Mouse (Mus musculus): Measurements from ENCODE around the gene Iqgap2. TPM values are rescaled to one million over a fixed set of nuclear protein-coding genes. Genes with fewer than 3 reads are reported as not detected.

Iqgap2 gene
- total and polyA plus RNA-seq, 3 experiments: 0.08 to 0.14 (median 0.11) TPM

DNA sequence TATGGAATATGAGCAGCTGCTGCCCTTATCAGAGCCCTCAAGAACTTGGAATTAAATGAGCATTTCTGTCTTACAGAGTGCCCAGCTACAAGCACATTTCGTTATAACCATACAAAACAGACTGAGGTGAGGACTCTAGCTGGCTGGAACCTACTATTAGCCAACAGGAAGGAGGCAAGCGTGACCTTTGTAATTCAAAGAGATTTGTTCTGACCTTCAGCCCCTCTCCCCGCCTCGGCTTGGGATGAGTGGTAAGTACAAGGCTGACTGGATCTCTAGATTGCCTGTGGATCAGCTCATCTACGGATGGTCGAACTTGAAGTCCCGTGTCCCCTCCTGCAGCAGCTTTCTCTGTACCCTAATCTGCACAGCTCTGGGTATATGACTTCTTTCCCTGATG lies 265.0 kb downstream of the Iqgap2 start:
- H3K79me2 ChIP-seq (replicated peaks; ENCODE audit: control insufficient read depth, extremely low read depth, insufficient read depth, poor library complexity, severe bottlenecking): no peaks in the 10 kb centered on the region
- TF ChIP-seq MXI1 (IDR thresholded peaks at IDR 0.05; ENCODE audit: low read depth, low read length) (no peak), TBP (conservative IDR thresholded peaks at IDR 0.05; ENCODE audit: low read depth, low read length) (no peak), NELFE (IDR thresholded peaks at IDR 0.05; ENCODE audit: low read depth, low read length) (no peak), ZNF384 (IDR thresholded peaks at IDR 0.05; ENCODE audit: low read depth, low read length) (no peak), ZMIZ1 (IDR thresholded peaks at IDR 0.05; ENCODE audit: low read depth, low read length) (no peak), JUND (conservative IDR thresholded peaks at IDR 0.05; ENCODE audit: low read depth, low read length) (no peak), NRF1 (IDR thresholded peaks at IDR 0.05; ENCODE audit: low read depth, low read length) (no peak), UBTF (IDR thresholded peaks at IDR 0.05; ENCODE audit: low read depth, low read length) (no peak), BHLHE40 (IDR thresholded peaks at IDR 0.05; ENCODE audit: low read depth, low read length) (no peak), MAFK (IDR thresholded peaks at IDR 0.05; ENCODE audit: insufficient replicate concordance, low read length) (no peak), POLR2AphosphoS2 (IDR thresholded peaks at IDR 0.05; ENCODE audit: low read depth, low read length) (no peak), E2F4 (IDR thresholded peaks at IDR 0.05; ENCODE audit: insufficient replicate concordance, low read depth, low read length) (no peak)
- H3K27ac ChIP-seq (ENCODE audit: insufficient read depth, low read depth): no peak overlapping the region
- H3K36me3 ChIP-seq (replicated peaks in 1 of 2; ENCODE audit: control insufficient read depth in 1 of 2, insufficient read depth in 1 of 2, low read length in 1 of 2): no peaks in the 10 kb centered on the region
- no peak overlapping the region for H3K4me2 ChIP-seq (ENCODE audit: insufficient read depth, low read depth, poor library complexity, severe bottlenecking)
- no peaks in the 10 kb centered on the region for H3K9me3 ChIP-seq (replicated peaks; ENCODE audit: low read length)
- in situ Hi-C loops (cut with MboI; ENCODE audit: low pct_ligation_motif_present, low pct_unique_long_range_greater_than_20kb, low sequenced_read_pairs) (no loop called here), dilution Hi-C loops (cut with MboI; ENCODE audit: extremely low pct_ligation_motif_present, extremely low pct_unique_long_range_greater_than_20kb, low sequenced_read_pairs) (no loop called here)
- no peak overlapping the region for H3K4me3 ChIP-seq (replicated peaks in 1 of 3; ENCODE audit: low read depth in 2 of 3, low read length in 2 of 3, poor library complexity in 1 of 3)
- no peak overlapping the region for H3K9ac ChIP-seq (ENCODE audit: insufficient read depth, low read depth)
- DNase-seq (ENCODE audit: extremely low read depth): no peak
- no peaks in the 10 kb centered on the region for H3K4me1 ChIP-seq (ENCODE audit: control insufficient read depth in 1 of 2, insufficient read depth in 2 of 2)
- H3K27me3 ChIP-seq (replicated peaks): peaks cover 8% of the 10 kb centered on the region

DNA sequence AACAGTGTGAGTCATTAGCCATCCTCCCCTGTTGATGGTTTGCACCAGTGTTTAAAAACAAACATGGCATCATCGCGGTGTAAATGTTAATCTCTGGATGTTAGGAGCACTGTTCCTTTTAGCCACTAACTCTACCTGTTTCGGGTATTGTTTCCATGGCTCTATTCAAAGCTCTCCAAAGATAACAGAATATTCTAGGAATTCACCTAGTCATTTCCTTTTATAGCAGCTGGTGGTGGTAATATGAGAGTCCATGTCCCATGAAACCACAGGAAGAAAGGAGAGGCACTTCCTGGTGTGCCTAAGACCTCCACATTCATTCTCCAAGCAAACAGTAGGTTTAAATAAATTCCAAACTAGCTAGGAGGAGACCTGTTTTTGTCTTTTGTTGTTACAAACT lies 268.7 kb downstream of the Iqgap2 start:
- peaks cover 33% of the 10 kb centered on the region for H3K27me3 ChIP-seq (replicated peaks)
- H3K4me2 ChIP-seq (ENCODE audit: insufficient read depth, low read depth, poor library complexity, severe bottlenecking): no peak overlapping the region
- H3K9ac ChIP-seq (ENCODE audit: insufficient read depth, low read depth): no peak overlapping the region
- in situ Hi-C loops (cut with MboI; ENCODE audit: low pct_ligation_motif_present, low pct_unique_long_range_greater_than_20kb, low sequenced_read_pairs) (no loop called here), dilution Hi-C loops (cut with MboI; ENCODE audit: extremely low pct_ligation_motif_present, extremely low pct_unique_long_range_greater_than_20kb, low sequenced_read_pairs) (no loop called here)
- peaks cover 0 to 2% of the 10 kb centered on the region in 2 experiments; a peak in 2 of 4 replicates for H3K4me1 ChIP-seq (ENCODE audit: control insufficient read depth in 1 of 2, insufficient read depth in 2 of 2)
- H3K79me2 ChIP-seq (replicated peaks; ENCODE audit: control insufficient read depth, extremely low read depth, insufficient read depth, poor library complexity, severe bottlenecking): no peaks in the 10 kb centered on the region
- TF ChIP-seq USF2 (conservative IDR thresholded peaks at IDR 0.05; ENCODE audit: low read depth, low read length) (no peak), MAX (IDR thresholded peaks at IDR 0.05; ENCODE audit: low read length) (no peak), E2F4 (IDR thresholded peaks at IDR 0.05; ENCODE audit: insufficient replicate concordance, low read depth, low read length) (no peak), ELF1 (IDR thresholded peaks at IDR 0.05; ENCODE audit: low read depth, low read length) (no peak), MEF2A (IDR thresholded peaks at IDR 0.05; ENCODE audit: borderline replicate concordance, low read depth, low read length) (no peak), ZKSCAN1 (IDR thresholded peaks at IDR 0.05; ENCODE audit: borderline replicate concordance, low read depth, low read length) (no peak)
- no peak for DNase-seq (ENCODE audit: extremely low read depth)
- H3K9me3 ChIP-seq (replicated peaks; ENCODE audit: low read length): no peaks in the 10 kb centered on the region
- no peak overlapping the region for H3K4me3 ChIP-seq (replicated peaks in 1 of 3; ENCODE audit: low read depth in 2 of 3, low read length in 2 of 3, poor library complexity in 1 of 3)
- H3K27ac ChIP-seq (ENCODE audit: insufficient read depth, low read depth): no peak overlapping the region
- H3K36me3 ChIP-seq (replicated peaks in 1 of 2; ENCODE audit: control insufficient read depth in 1 of 2, insufficient read depth in 1 of 2, low read length in 1 of 2): no peaks in the 10 kb centered on the region
